Mouse (Mus musculus) thymus, adult 2 months (tissue): ENCODE data around the gene a. TPM values are rescaled to one million over a fixed set of nuclear protein-coding genes. Genes with fewer than 3 reads are reported as not detected.
"Not testable (repeated sequence)": the region's sequence is repeated elsewhere in the genome, so short reads cannot be mapped to it uniquely, and the experiment has no call there.

ENCODE experiments used
- DNase-seq: peaks from one replicate; pipeline ENCODE4 v3.0.0; 2021
- H3K27ac ChIP-seq: fragments of 200-500 bp; 2 replicates; pipeline ENCODE4 v1.5.1; 2012; ENCODE audit warnings: low read length, control low read depth; ENCODE audit not compliant: control insufficient read depth, insufficient read depth
- H3K27me3 ChIP-seq: fragments of 200-500 bp; 2 replicates; pipeline ENCODE4 v1.6.1; 2012; ENCODE audit warnings: mild to moderate bottlenecking, low read length, moderate library complexity, mixed read lengths; ENCODE audit not compliant: control insufficient read depth, insufficient read depth
- H3K36me3 ChIP-seq: fragments of 200-500 bp; 2 replicates; pipeline ENCODE4 v1.6.1; 2012; ENCODE audit warnings: mild to moderate bottlenecking, low read length, moderate library complexity; ENCODE audit not compliant: control insufficient read depth, insufficient read depth
- H3K4me1 ChIP-seq: fragments of 200-500 bp; replicated peaks from 2 replicates; pipeline ENCODE4 v1.6.1; 2012; ENCODE audit warnings: low read length; ENCODE audit not compliant: control insufficient read depth, insufficient read depth
- H3K4me3 ChIP-seq: fragments of 200-500 bp; 2 replicates; pipeline ENCODE4 v1.5.1; 2012; ENCODE audit warnings: mild to moderate bottlenecking, low read length, control low read depth, moderate library complexity; ENCODE audit not compliant: control insufficient read depth, insufficient read depth
- CTCF ChIP-seq: fragments of 200-500 bp; IDR thresholded peaks from 2 replicates; pipeline ENCODE4 v1.5.1; 2012; ENCODE audit warnings: mild to moderate bottlenecking, control low read depth, low read length, moderate library complexity, borderline replicate concordance; ENCODE audit not compliant: control insufficient read depth, poor library complexity, insufficient read depth; ENCODE audit errors: extremely low read depth
- POLR2A ChIP-seq: fragments of 200-500 bp; IDR thresholded peaks from 2 replicates; pipeline ENCODE4 v1.6.1; 2012; ENCODE audit warnings: mild to moderate bottlenecking, low read length, control low read depth, moderate library complexity; ENCODE audit not compliant: control insufficient read depth, poor library complexity, insufficient read depth; ENCODE audit errors: extremely low read depth
- WGBS: fragments of 180-500 bp; shearing (Covaris S2); methylation state at CpG from one replicate; pipeline ENCODE4 v1.1.7; 2018; 5-methylcytosine and 5-hydroxymethylcytosine counted together
- polyA plus RNA-seq: library from polyadenylated mRNA; depleted of rRNA; stranded (reverse); fragments of >200 nt; gene quantifications from 2 replicates; pipeline ENCODE4 v1.2.3, GENCODE M21; 2012

Gene a
- polyA plus RNA-seq, 1 experiment: 4.7 TPM

DNA sequence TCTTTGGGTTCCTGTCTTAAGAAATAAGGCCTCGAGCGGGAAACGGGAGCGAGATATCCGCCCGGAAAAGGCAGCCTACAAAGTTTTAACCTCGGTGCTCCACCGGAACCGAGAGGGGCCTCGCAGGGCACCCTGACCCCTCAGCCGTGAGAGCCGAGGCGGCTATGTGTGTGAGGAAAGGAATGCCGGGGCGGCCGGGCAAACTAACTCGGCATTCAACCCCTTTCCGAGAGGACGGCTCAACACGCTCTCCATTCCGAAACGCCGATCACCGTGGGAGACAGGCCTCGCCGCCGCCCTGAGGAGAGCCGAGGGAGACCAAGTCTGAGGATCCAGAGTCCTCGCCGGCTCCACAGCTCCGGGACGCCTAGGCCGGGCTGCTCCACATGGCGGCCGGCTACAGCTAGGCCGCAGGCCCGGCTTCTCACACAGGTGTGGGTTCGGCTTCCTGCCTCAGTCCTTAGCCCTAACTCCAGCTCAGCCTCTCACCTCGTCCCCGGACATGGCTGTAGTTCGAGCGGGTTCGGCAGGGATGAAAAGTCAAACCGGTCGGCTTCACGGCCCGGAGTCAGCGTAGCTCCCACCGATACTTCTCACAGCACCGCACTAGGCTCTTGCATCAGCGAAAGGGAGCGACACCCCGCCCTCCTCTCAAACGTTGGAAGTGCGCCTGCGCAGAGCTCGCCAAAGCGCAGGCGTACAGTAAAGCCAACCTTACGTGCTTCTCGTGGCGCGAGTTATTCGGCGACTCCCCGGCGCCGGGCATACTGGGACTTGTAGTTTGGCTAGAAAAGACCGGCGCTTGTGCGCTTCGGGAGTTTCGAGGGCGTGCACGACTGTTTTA is 101.2 kb downstream of the a start, which contains the start of gene Eif2s2:
Gene Eif2s2 (minus strand): TSS at position 735 of the 844 bp plus-strand sequence.
- Histone ChIP-seq H3K36me3 (peaks cover 7% of the 10 kb centered on the region), H3K4me1 (no peaks in the 10 kb centered on the region), H3K27ac (peak within 1 kb of the TSS; percentile 10), H3K27me3 (no peaks in the 10 kb centered on the region), H3K4me3 (peak within 1 kb of the TSS; percentile 88)
- DNase-seq: peak; percentile 95
- under 1% methylated on average over 75 of the region's 75 CpGs for WGBS
- no peak for TF ChIP-seq CTCF

DNA sequence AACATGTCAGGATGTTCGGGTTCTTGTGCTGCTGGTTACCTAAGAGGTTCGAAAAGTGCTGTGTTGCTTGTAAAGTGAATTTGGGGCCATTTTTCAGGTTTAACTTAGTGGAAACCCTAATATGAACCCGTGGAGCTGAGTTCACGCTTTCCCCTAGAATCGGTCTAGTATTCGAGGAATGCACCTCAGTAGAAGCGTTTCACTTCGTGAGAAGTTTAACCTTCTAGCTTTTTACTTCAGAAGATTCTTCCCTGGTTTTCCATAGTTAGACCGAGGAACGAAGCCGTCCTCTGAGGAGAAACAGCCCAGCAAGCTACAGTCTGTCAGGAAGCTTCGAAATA is 101.8 kb downstream of the a start:
- no peak for DNase-seq
- H3K27ac ChIP-seq: no peak overlapping the region
- peak overlapping the region; percentile 13; the same call in 1 of the 2 replicates for H3K4me3 ChIP-seq
- peaks cover 1% of the 10 kb centered on the region for H3K36me3 ChIP-seq
- H3K4me1 ChIP-seq: no peaks in the 10 kb centered on the region
- 9% methylated on average over 12 of the region's 12 CpGs for WGBS
- no peak for TF ChIP-seq POLR2A
- no peak for TF ChIP-seq CTCF
- no peaks in the 10 kb centered on the region for H3K27me3 ChIP-seq

DNA sequence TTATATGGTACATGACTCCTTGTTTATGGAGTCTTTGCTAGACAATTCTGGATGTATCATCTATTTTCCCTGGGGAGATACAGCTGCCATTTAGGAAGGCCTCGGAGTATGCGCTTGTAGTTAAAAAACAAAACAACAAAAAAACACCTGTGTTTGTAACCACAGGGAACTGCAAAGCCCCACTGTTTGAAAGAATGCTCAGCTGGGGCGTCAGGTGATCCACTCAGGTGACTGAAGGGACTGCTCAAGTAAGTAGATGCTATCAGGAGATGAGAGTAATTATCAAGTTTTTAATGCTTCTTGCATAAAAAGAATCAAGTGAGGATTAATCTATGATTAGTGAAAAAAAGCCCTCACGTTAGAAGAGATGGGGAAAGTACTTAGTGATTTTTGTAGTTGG is 102.3 kb downstream of the a start:
- TF ChIP-seq CTCF (no peak), POLR2A (no peak)
- Histone ChIP-seq H3K36me3 (no peaks in the 10 kb centered on the region), H3K4me1 (no peaks in the 10 kb centered on the region), H3K27ac (no peak overlapping the region), H3K27me3 (no peaks in the 10 kb centered on the region), H3K4me3 (no peak overlapping the region)
- DNase-seq: no peak
- 77% methylated on average over 4 of the region's 4 CpGs for WGBS

DNA sequence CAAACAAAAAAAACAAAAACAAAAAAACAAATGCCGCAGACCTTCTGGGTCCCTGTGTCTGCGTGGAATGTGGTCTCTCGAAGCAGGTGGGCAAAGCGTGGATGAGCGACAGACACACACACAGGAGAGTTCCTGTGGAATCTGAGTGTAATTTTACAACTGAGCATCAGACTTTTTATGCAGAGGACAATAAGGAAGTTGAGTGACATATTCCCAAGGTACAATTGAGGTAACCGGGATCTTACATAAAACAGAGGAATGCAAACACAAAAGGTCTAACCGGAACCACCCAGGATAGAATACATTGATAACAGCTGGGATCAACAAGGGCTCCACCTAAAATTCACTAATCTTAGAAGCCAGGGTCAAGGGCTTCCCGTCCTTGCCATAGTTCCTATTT is 107.8 kb downstream of the a start:
- not testable (repeated sequence) for H3K36me3 ChIP-seq, H3K27ac ChIP-seq, H3K4me1 ChIP-seq, H3K4me3 ChIP-seq, DNase-seq, H3K27me3 ChIP-seq
- WGBS: 95% methylated on average over 8 of the region's 8 CpGs

DNA sequence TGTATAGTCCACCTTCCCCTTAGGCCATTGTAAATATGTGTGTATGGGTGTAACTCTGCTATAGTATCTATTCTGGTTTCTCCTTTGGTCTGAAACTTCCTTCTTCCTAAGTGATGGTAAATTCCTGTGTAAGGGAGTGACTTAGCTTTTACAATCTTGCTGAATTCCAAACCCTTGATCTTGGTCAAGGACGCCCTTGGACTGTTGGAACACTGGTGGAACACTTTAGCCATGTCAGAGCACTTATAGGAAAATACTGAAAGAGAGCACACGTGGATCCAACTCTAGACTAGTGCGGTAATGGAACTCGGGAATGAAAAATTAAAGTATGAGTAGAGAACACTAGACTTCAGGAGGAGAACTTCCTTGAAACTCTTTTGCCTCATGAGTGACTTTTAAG is 108.2 kb downstream of the a start:
- not testable (repeated sequence) for H3K36me3 ChIP-seq, DNase-seq, H3K4me3 ChIP-seq, H3K27me3 ChIP-seq, H3K27ac ChIP-seq, H3K4me1 ChIP-seq
- 94% methylated on average over 4 of the region's 4 CpGs for WGBS

DNA sequence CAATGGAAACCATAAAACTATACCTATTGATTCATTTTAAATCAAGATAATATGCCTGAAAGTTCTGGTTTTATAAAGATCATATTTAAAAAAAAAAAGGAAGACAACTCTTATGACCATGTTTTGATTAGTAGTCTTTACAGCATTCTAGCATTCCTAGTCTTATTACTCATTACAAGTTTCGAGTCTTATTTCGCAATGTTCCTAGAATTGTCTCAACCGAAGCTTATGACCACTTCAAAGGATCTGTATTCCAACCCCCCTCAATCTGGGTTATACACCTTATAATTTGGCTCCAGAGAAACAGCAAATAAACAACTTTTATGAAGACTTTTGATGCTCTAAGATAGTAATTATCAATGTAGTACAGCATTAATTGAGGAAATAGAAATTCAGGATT is 110.9 kb downstream of the a start:
- Histone ChIP-seq H3K4me3 (no peak overlapping the region), H3K4me1 (no peaks in the 10 kb centered on the region), H3K27me3 (no peaks in the 10 kb centered on the region), H3K36me3 (no peaks in the 10 kb centered on the region), H3K27ac (no peak overlapping the region)
- DNase-seq: no peak
- 42% methylated on average over 3 of the region's 3 CpGs for WGBS
- TF ChIP-seq CTCF (no peak), POLR2A (no peak)

DNA sequence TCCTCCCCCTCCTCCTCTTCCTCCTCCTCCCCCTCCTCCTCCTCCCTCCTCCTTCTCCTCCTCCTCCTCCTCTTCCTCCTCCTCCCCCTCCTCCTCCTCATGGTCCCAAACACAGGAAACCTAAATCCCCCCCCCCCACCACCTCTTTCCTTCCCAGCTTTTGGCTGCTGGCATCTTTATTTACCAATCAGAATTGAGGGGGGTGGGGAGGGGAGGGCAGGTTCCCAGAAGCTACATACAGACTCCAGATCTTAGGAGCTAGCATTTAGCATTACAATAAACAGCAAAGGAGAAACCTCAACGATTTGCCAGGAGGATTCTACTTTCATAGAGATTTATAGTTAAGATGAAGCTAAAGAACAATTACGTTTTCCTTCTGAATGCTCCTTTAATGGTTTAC is 114.6 kb downstream of the a start:
- Histone ChIP-seq H3K27ac (no peak overlapping the region), H3K27me3 (no peaks in the 10 kb centered on the region), H3K36me3 (no peaks in the 10 kb centered on the region), H3K4me3 (no peak overlapping the region), H3K4me1 (no peaks in the 10 kb centered on the region)
- 77% methylated on average over 2 of the region's 2 CpGs for WGBS
- TF ChIP-seq POLR2A (no peak), CTCF (no peak)
- no peak for DNase-seq

DNA sequence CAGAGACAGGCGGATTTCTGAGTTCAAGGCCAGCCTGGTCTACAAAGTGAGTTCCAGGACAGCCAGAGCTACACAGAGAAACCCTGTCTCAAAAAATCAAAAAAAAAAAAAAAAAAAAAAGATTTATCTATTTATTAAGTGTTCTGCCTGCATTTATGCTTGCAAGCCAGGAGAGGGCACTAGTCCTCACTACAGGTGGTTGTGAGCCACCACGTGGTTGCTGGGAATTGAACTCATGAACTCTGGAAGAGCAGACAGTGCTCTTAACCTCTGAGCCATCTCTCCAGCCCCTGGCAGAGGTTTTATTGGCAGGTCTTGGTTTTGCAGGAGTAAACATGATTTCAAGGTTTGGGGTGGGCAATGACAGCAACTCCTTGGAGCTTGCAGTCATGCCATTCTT is 117.0 kb downstream of the a start:
- H3K4me3 ChIP-seq, DNase-seq, H3K27ac ChIP-seq, H3K27me3 ChIP-seq, H3K4me1 ChIP-seq, H3K36me3 ChIP-seq: not testable (repeated sequence)
- WGBS: 49% methylated on average over 2 of the region's 2 CpGs
